Mouse (Mus musculus) ES-E14 (cell line): ENCODE measurements around the gene Rgr. TPM values are rescaled to one million over a fixed set of nuclear protein-coding genes. Genes with fewer than 3 reads are reported as not detected.

Experiments
- DNase-seq: peaks from one replicate; pipeline ENCODE4 v3.0.0-alpha.2; 2013; ENCODE audit warnings: low read depth, low spot score
- H3K27ac ChIP-seq: 2 replicates; pipeline ENCODE4 v1.5.1; 2012; ENCODE audit warnings: low read depth, mild to moderate bottlenecking, low read length, moderate library complexity, mixed read lengths; ENCODE audit not compliant: poor library complexity, insufficient read depth, severe bottlenecking
- H3K36me3 ChIP-seq: 2 replicates; pipeline ENCODE4 v1.6.1; 2012; ENCODE audit warnings: mild to moderate bottlenecking, low read length, moderate library complexity, mixed read lengths; ENCODE audit not compliant: control insufficient read depth, poor library complexity, insufficient read depth, severe bottlenecking
- H3K4me1 ChIP-seq, 2 experiments: fragments of 150-350 bp in 1 of 2; sonication (generic) in 1 of 2; 2 replicates each; pipeline ENCODE4 v1.6.1; 2012; ENCODE audit warnings: low read length in 2 of 2, mild to moderate bottlenecking in 1 of 2, mixed read lengths in 1 of 2; ENCODE audit not compliant: control insufficient read depth in 2 of 2, insufficient read depth in 2 of 2, poor library complexity in 1 of 2
- H3K4me3 ChIP-seq, 2 experiments: fragments of 150-350 bp in 1 of 2; sonication (generic) in 1 of 2; 2 replicates each; pipeline ENCODE4 v1.5.1; 2012; ENCODE audit warnings: low read length in 2 of 2, low read depth in 1 of 2, mild to moderate bottlenecking in 1 of 2, mixed read lengths in 1 of 2; ENCODE audit not compliant: insufficient read depth in 1 of 2, poor library complexity in 1 of 2, severe bottlenecking in 1 of 2
- H3K9ac ChIP-seq: 2 replicates; pipeline ENCODE4 v1.6.1; 2012; ENCODE audit warnings: low read depth, mild to moderate bottlenecking, low read length, mixed read lengths; ENCODE audit not compliant: poor library complexity, insufficient read depth, severe bottlenecking
- H3K9me3 ChIP-seq: fragments of 150-350 bp; sonication (generic); 2 replicates; pipeline ENCODE4 v1.6.1; 2012; ENCODE audit warnings: low read depth, mild to moderate bottlenecking, low read length; ENCODE audit not compliant: control insufficient read depth, insufficient read depth
- CHD2 ChIP-seq: IDR thresholded peaks from 2 replicates; pipeline ENCODE4 v1.6.1; 2014; ENCODE audit warnings: mild to moderate bottlenecking, low read depth, low read length, inconsistent platforms
- HCFC1 ChIP-seq: IDR thresholded peaks from 2 replicates; pipeline ENCODE4 v1.6.1; 2012; ENCODE audit warnings: low read length, inconsistent platforms, borderline replicate concordance; ENCODE audit not compliant: insufficient read depth
- MAFK ChIP-seq: IDR thresholded peaks from 2 replicates; pipeline ENCODE4 v1.6.1; 2014; ENCODE audit warnings: mild to moderate bottlenecking, low read depth, low read length, inconsistent platforms; ENCODE audit not compliant: insufficient read depth
- ZC3H11A ChIP-seq: IDR thresholded peaks from 2 replicates; pipeline ENCODE4 v1.6.1; 2012; ENCODE audit warnings: low read depth, mild to moderate bottlenecking, inconsistent platforms, low read length, borderline replicate concordance
- ZNF384 ChIP-seq: IDR thresholded peaks from 2 replicates; pipeline ENCODE4 v1.6.1; 2012; ENCODE audit warnings: low read depth, low read length, inconsistent platforms
- in situ Hi-C, 2 experiments: fragments of 600-800 bp; cut with MboI; formaldehyde crosslinking; loops; one replicate each; pipeline ENCODE4 v1.15.1; 2025; ENCODE audit warnings: low sequenced_read_pairs in 2 of 2, inconsistent platforms in 1 of 2; ENCODE audit not compliant: unreplicated experiment in 2 of 2
- total RNA-seq: library from RNA; depleted of rRNA; stranded (reverse); fragments of 300-350 nt; gene quantifications from 2 replicates; pipeline ENCODE4 v1.2.3, GENCODE M21; 2012

The Rgr gene
- total RNA-seq, 1 experiment, result not detected

GRCm38 (mm10) chr14:37080724-37081123, 32.0 kb upstream of the Rgr start:
- no peaks in the 10 kb centered on the region for H3K4me1 ChIP-seq
- H3K4me3 ChIP-seq, result no peak overlapping the region
- H3K36me3 ChIP-seq, result no peaks in the 10 kb centered on the region
- no peaks in the 10 kb centered on the region for H3K9me3 ChIP-seq
- no peak overlapping the region for H3K9ac ChIP-seq
- no peak for DNase-seq
- TF ChIP-seq MAFK (no peak), ZC3H11A (no peak), HCFC1 (no peak), CHD2 (no peak), ZNF384 (no peak)
- in situ Hi-C loops, result no loop called here
- no peak overlapping the region for H3K27ac ChIP-seq

GRCm38 (mm10) chr14:37068516-37068915, 19.8 kb upstream of the Rgr start:
- H3K36me3 ChIP-seq, result no peaks in the 10 kb centered on the region
- no peaks in the 10 kb centered on the region for H3K4me1 ChIP-seq

DNA sequence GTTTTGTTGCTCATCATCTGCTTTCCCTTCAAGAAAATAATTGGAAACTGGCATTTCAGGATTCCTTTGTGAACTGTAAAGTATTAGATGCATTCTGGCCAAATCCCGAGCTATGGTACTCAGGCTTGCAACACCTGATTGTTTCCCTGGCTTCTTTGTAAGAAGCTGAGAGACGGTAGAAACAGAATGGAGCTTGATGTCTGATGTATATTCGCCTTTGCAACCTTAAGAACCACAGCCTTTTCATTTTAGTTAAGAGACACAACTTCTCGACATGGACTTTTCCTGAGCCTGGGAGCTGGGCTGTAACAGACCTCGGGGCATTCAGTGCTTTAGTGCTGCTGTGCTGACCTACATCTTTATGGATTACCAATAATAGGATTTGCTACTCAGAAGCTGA, 18.9 kb upstream of the Rgr start, which contains the start of gene Lrit2:
Gene Lrit2 (plus strand): TSS at position 301 of the 400 bp plus-strand sequence.
- in situ Hi-C loops, result no loop called here
- no peak for DNase-seq
- Histone ChIP-seq H3K36me3 (no peaks in the 10 kb centered on the region), H3K27ac (no peak within 1 kb of the TSS), H3K4me3 (no peak within 1 kb of the TSS), H3K9me3 (no peaks in the 10 kb centered on the region), H3K9ac (no peak within 1 kb of the TSS), H3K4me1 (no peaks in the 10 kb centered on the region)
- TF ChIP-seq ZNF384 (no peak), HCFC1 (no peak), MAFK (no peak), CHD2 (no peak), ZC3H11A (no peak)

More at GRCm38 (mm10) chr14:37068516-37068915, 19.8 kb upstream of the Rgr start:
- Histone ChIP-seq H3K9ac (no peak overlapping the region), H3K4me3 (no peak overlapping the region), H3K9me3 (no peaks in the 10 kb centered on the region), H3K27ac (no peak overlapping the region)
- in situ Hi-C loops, result no loop called here
- peak; percentile 60 for DNase-seq
- TF ChIP-seq ZNF384 (no peak), HCFC1 (no peak), CHD2 (no peak), MAFK (no peak), ZC3H11A (no peak)

- in situ Hi-C loops, result no loop called here
- no peak overlapping the region for H3K9ac ChIP-seq
Measured at GRCm38 (mm10) chr14:37066636-37067035, 17.9 kb upstream of the Rgr start.

DNA sequence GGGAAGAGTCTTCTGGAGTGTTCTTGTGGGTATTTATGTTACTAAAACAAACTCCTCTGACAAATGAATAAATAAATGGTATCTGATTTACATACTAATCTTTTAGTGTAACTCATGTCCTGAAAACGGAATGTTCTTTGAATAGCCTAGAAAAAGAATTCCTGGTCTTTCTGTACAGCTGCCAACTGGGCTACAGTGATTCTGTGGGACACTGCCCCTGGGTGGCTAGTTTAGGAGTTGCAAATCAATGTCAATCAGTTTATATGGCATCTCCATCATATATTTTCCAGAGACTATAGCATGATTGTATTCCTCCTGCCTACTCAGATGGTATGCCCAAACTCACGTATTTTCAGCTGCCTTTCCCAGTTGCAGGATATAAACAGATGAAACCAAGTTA, 16.1 kb upstream of the Rgr start:
- Histone ChIP-seq H3K36me3 (no peaks in the 10 kb centered on the region), H3K9me3 (no peaks in the 10 kb centered on the region), H3K9ac (no peak overlapping the region), H3K4me1 (no peaks in the 10 kb centered on the region), H3K27ac (no peak overlapping the region), H3K4me3 (no peak overlapping the region)
- no peak for DNase-seq
- in situ Hi-C loops, result no loop called here
- TF ChIP-seq HCFC1, result no peak
- TF ChIP-seq CHD2, result no peak
- no peak for TF ChIP-seq ZC3H11A
- TF ChIP-seq ZNF384, result no peak
- TF ChIP-seq MAFK, result no peak

More at GRCm38 (mm10) chr14:37066636-37067035, 17.9 kb upstream of the Rgr start:
- no peak for DNase-seq
- Histone ChIP-seq H3K4me3 (no peak overlapping the region), H3K36me3 (no peaks in the 10 kb centered on the region), H3K4me1 (no peaks in the 10 kb centered on the region), H3K27ac (no peak overlapping the region), H3K9me3 (no peaks in the 10 kb centered on the region)
- no peak for TF ChIP-seq ZNF384
